Mouse (Mus musculus): ENCODE measurements around the gene Scamp5. TPM values are rescaled to one million over a fixed set of nuclear protein-coding genes. Genes with fewer than 3 reads are reported as not detected.

Gene Scamp5
- polyA plus RNA-seq, 1 experiment: 6.2 TPM

- TF ChIP-seq CTCF (IDR thresholded peaks at IDR 0.05; ENCODE audit: control insufficient read depth, insufficient read depth, insufficient replicate concordance, low read depth, low read length) (no peak), POLR2A (IDR thresholded peaks at IDR 0.05; ENCODE audit: control insufficient read depth, low read depth, low read length) (no peak)
- no peak overlapping the region for H3K27ac ChIP-seq (ENCODE audit: control insufficient read depth, insufficient read depth, low read depth, low read length)
- no peak overlapping the region for H3K4me3 ChIP-seq (ENCODE audit: control insufficient read depth, low read depth, low read length)
- no peaks in the 10 kb centered on the region for H3K27me3 ChIP-seq (ENCODE audit: control insufficient read depth, insufficient read depth, low read length)
- no peaks in the 10 kb centered on the region for H3K4me1 ChIP-seq (ENCODE audit: control insufficient read depth, insufficient read depth, low read length)
- no peaks in the 10 kb centered on the region for H3K36me3 ChIP-seq (ENCODE audit: control insufficient read depth, insufficient read depth, low read length)
Measured at GRCm38 (mm10) chr9:57402318-57403251, 65.3 kb downstream of the Scamp5 start.

DNA sequence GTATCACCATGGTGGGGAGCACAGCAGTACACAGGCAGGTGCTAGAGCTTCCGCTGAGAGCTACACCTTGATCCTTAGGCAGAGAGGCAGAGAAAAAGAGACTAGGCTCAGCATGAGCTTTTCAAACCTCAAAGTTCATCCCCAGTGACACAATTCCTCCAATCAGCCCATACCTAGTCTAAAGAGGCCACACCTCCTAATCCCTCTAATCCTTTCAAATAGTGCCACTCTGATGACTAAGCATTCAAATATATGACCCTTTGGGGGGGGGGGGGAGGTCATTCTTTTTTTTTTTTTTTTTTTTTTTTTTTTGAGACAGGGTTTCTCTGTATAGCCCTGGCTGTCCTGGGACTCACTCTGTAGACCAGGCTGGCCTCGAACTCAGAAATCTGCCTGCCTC is 69.1 kb downstream of the Scamp5 start:
- no peaks in the 10 kb centered on the region for H3K4me1 ChIP-seq (ENCODE audit: control insufficient read depth, insufficient read depth, low read length)
- no peaks in the 10 kb centered on the region for H3K27me3 ChIP-seq (ENCODE audit: control insufficient read depth, insufficient read depth, low read length)
- no peaks in the 10 kb centered on the region for H3K36me3 ChIP-seq (ENCODE audit: control insufficient read depth, insufficient read depth, low read length)
- H3K27ac ChIP-seq (ENCODE audit: control insufficient read depth, insufficient read depth, low read depth, low read length): no peak overlapping the region
- TF ChIP-seq CTCF (IDR thresholded peaks at IDR 0.05; ENCODE audit: control insufficient read depth, insufficient read depth, insufficient replicate concordance, low read depth, low read length): no peak
- TF ChIP-seq POLR2A (IDR thresholded peaks at IDR 0.05; ENCODE audit: control insufficient read depth, low read depth, low read length): no peak
- no peak overlapping the region for H3K4me3 ChIP-seq (ENCODE audit: control insufficient read depth, low read depth, low read length)

DNA sequence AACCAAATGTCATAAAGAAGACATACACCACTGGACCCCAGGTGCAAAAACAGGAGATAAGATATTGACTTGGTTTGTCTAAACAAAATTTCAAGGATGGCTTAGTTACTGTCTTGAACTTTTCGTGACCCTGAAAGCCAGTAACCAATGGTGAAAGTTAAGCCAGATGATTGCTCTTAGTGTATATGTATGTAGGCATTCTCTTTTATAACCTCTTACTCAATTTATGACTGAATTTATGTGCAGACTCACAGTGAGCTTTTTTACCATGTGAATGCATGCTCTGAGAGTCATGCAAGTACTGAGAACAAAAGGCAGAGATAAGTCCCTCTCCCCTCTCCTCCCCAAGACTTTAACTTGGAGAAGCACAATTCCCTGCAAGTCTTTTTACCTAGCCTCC is 75.0 kb downstream of the Scamp5 start:
- TF ChIP-seq CTCF (IDR thresholded peaks at IDR 0.05; ENCODE audit: control insufficient read depth, insufficient read depth, insufficient replicate concordance, low read depth, low read length): no peak
- no peak for TF ChIP-seq POLR2A (IDR thresholded peaks at IDR 0.05; ENCODE audit: control insufficient read depth, low read depth, low read length)

More for the DNA sequence above, 75.0 kb downstream of the Scamp5 start:
- Histone ChIP-seq H3K36me3 (ENCODE audit: control insufficient read depth, insufficient read depth, low read length) (no peaks in the 10 kb centered on the region), H3K4me3 (ENCODE audit: control insufficient read depth, low read depth, low read length) (no peak overlapping the region), H3K27me3 (ENCODE audit: control insufficient read depth, insufficient read depth, low read length) (no peaks in the 10 kb centered on the region), H3K27ac (ENCODE audit: control insufficient read depth, insufficient read depth, low read depth, low read length) (no peak overlapping the region), H3K4me1 (ENCODE audit: control insufficient read depth, insufficient read depth, low read length) (no peaks in the 10 kb centered on the region)

Other genes with a start within 250 kb of the Scamp5 start
- 0.11 and 0.20 TPM in 2 replicates for gene Trcg1, start 231.5 kb downstream of the Scamp5 start, polyA plus RNA-seq (2012; rRNA removed)
- gene 1700017B05Rik, start 205.4 kb downstream of the Scamp5 start, polyA plus RNA-seq (2012; rRNA removed): 87.2 and 99.0 TPM in 2 replicates
- 37.5 and 39.1 TPM in 2 replicates for gene Ppcdc, start 27.9 kb downstream of the Scamp5 start, polyA plus RNA-seq (2012; rRNA removed)
- 0.20 and 0.55 TPM in 2 replicates for gene Rpp25, start 36.0 kb upstream of the Scamp5 start, polyA plus RNA-seq (2012; rRNA removed)
- gene Cox5a, start 53.2 kb upstream of the Scamp5 start, polyA plus RNA-seq (2012; rRNA removed): 335 and 344 TPM in 2 replicates
- 2.3 and 2.8 TPM in 2 replicates for gene Fam219b, start 69.5 kb upstream of the Scamp5 start, polyA plus RNA-seq (2012; rRNA removed)
- gene Mpi, start 84.7 kb upstream of the Scamp5 start, polyA plus RNA-seq (2012; rRNA removed): 268 and 282 TPM in 2 replicates
- 465 and 495 TPM in 2 replicates for gene Scamp2, start 92.9 kb upstream of the Scamp5 start, polyA plus RNA-seq (2012; rRNA removed)
- 9.2 and 9.5 TPM in 2 replicates for gene Ulk3, start 121.4 kb upstream of the Scamp5 start, polyA plus RNA-seq (2012; rRNA removed)
- 0.16 TPM in 1 of 2 replicates, not detected in the other for gene Cplx3, start 138.2 kb upstream of the Scamp5 start, polyA plus RNA-seq (2012; rRNA removed)
- gene Lman1l, start 152.7 kb upstream of the Scamp5 start, polyA plus RNA-seq (2012; rRNA removed): 0.06 TPM in 1 of 2 replicates, not detected in the other
- 13.4 and 13.9 TPM in 2 replicates for gene Csk, start 185.6 kb upstream of the Scamp5 start, polyA plus RNA-seq (2012; rRNA removed)
- 0.16 and 0.38 TPM in 2 replicates for gene Cyp1a2, start 215.6 kb upstream of the Scamp5 start, polyA plus RNA-seq (2012; rRNA removed)
- 0.09 and 0.11 TPM in 2 replicates for gene Cyp1a1, start 219.9 kb upstream of the Scamp5 start, polyA plus RNA-seq (2012; rRNA removed)
- 8.0 and 8.1 TPM in 2 replicates for gene Edc3, start 240.5 kb upstream of the Scamp5 start, polyA plus RNA-seq (2012; rRNA removed)